Mouse (Mus musculus) heart, embryonic 13.5 days (tissue): ENCODE measurements at regions not wholly inside any gene's neighbourhood (a gene's known extent, or its start where the extent isn't known, plus 50 kb on each side); places are given as distances from the start of the nearest gene placed in this dataset.

Experiments used
- ATAC-seq: fragments of 200-750 bp; cut with Nextera tagmentation; 2 replicates; pipeline ENCODE4 v1.8.0; 2017; ENCODE audit warnings: moderate TSS enrichment; ENCODE audit not compliant: insufficient number of reproducible peaks, low FRiP score, low TSS enrichment; ENCODE audit errors: extremely low read depth
- H3K27ac ChIP-seq: fragments of 300-500 bp; sonication (generic); replicated peaks from 2 replicates; pipeline ENCODE4 v1.5.1; 2015; ENCODE audit warnings: moderate library complexity, mild to moderate bottlenecking, inconsistent platforms
- H3K27me3 ChIP-seq: fragments of 300-500 bp; sonication (generic); replicated peaks from 2 replicates; pipeline ENCODE4 v1.6.1; 2015; ENCODE audit warnings: mild to moderate bottlenecking, inconsistent platforms
- H3K36me3 ChIP-seq: fragments of 300-500 bp; sonication (generic); 2 replicates; pipeline ENCODE4 v1.6.1; 2015; ENCODE audit warnings: mild to moderate bottlenecking, inconsistent platforms
- H3K4me1 ChIP-seq: fragments of 300-500 bp; sonication (generic); 2 replicates; pipeline ENCODE4 v1.6.1; 2015; ENCODE audit warnings: inconsistent platforms
- H3K4me2 ChIP-seq: fragments of 300-500 bp; sonication (generic); 2 replicates; pipeline ENCODE4 v1.6.1; 2015; ENCODE audit warnings: inconsistent platforms, mild to moderate bottlenecking, moderate library complexity
- H3K4me3 ChIP-seq: fragments of 300-500 bp; sonication (generic); 2 replicates; pipeline ENCODE4 v1.5.1; 2015; ENCODE audit warnings: moderate library complexity, mild to moderate bottlenecking, inconsistent platforms
- H3K9ac ChIP-seq: fragments of 300-500 bp; sonication (generic); 2 replicates; pipeline ENCODE4 v1.6.1; 2015; ENCODE audit warnings: inconsistent platforms, mild to moderate bottlenecking, moderate library complexity
- H3K9me3 ChIP-seq: fragments of 300-500 bp; sonication (generic); 2 replicates; pipeline ENCODE4 v1.6.1; 2016; ENCODE audit warnings: inconsistent platforms
- WGBS: fragments of 180-500 bp; shearing (Covaris S2); methylation state at CpG from one replicate; pipeline ENCODE4 v1.1.7; 2015; ENCODE audit warnings: mixed read lengths; 5-methylcytosine and 5-hydroxymethylcytosine counted together

DNA sequence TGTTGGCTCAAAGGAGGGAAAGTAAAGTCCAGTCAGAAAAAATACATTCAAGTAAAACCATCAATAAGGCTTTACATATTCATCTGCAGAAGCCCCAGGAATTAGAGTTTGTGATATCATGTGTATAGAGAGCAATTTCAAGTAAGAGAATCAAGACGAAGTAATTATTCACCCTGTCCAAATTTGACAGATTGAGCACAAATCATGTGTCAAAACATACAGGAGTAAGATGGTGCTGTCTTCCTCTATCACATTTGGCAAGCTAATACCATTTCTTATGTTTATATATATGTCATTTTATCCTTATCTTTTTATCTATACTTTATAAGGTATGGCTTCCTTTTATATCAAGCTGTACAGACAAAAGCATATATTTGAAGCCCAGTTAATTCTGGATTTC, 825.2 kb downstream of the Galc start:
- Histone ChIP-seq H3K9me3 (no peaks in the 10 kb centered on the region), H3K4me2 (no peak overlapping the region), H3K4me3 (no peak overlapping the region), H3K27ac (no peak overlapping the region), H3K36me3 (no peaks in the 10 kb centered on the region), H3K27me3 (no peaks in the 10 kb centered on the region), H3K4me1 (no peaks in the 10 kb centered on the region), H3K9ac (no peak overlapping the region)
- no peak for ATAC-seq
- 76% methylated on average over 1 of the region's 1 CpGs for WGBS

DNA sequence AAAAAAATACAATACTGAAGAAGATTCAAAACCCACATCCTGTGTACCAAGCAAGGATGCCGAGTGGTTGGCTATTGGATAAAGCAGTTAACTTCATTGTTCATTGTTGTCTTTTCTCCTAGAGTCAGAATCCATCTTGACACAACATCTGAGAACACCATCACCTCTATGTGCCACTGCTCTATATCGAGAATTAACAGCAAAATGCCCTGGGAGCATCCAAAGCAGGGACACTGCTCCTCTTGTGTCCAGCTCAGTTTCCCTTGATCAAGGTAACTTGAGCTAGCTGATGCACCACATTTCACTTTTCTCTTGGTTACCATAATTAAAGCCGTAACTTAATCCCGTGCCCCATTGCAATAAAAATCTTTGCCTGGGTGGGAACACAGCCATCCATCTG, 826.6 kb downstream of the Galc start:
- Histone ChIP-seq H3K4me1 (no peaks in the 10 kb centered on the region), H3K9me3 (no peaks in the 10 kb centered on the region), H3K27me3 (no peaks in the 10 kb centered on the region), H3K36me3 (no peaks in the 10 kb centered on the region), H3K4me2 (no peak overlapping the region), H3K27ac (no peak overlapping the region), H3K4me3 (no peak overlapping the region), H3K9ac (no peak overlapping the region)
- no peak for ATAC-seq
- WGBS, result 74% methylated on average over 4 of the region's 4 CpGs

DNA sequence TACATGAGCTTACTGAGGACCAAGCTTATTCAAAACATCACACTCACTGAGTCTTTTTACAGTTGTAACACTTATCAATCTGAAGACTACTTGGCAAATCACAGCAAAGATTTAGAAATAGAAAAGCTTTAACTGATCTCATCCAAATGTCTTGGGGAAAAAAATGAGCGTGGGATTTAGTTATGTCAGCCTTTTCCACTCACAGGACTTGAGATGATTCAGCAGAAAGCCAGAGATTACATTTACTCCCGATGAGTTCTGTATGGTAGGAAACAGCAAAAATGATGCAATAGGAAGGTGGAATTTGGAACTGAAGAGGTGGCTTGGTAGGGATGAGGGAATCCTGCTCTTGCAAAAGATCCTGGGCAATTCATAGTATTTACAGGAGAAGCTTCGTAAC, 831.0 kb downstream of the Galc start:
- no peak overlapping the region for H3K4me2 ChIP-seq
- H3K9ac ChIP-seq, result no peak overlapping the region
- H3K27me3 ChIP-seq, result no peaks in the 10 kb centered on the region
- no peaks in the 10 kb centered on the region for H3K9me3 ChIP-seq
- H3K4me3 ChIP-seq, result no peak overlapping the region
- ATAC-seq, result no peak
- no peaks in the 10 kb centered on the region for H3K4me1 ChIP-seq
- H3K36me3 ChIP-seq, result no peaks in the 10 kb centered on the region
- H3K27ac ChIP-seq, result no peak overlapping the region
- 76% methylated on average over 3 of the region's 3 CpGs for WGBS

DNA sequence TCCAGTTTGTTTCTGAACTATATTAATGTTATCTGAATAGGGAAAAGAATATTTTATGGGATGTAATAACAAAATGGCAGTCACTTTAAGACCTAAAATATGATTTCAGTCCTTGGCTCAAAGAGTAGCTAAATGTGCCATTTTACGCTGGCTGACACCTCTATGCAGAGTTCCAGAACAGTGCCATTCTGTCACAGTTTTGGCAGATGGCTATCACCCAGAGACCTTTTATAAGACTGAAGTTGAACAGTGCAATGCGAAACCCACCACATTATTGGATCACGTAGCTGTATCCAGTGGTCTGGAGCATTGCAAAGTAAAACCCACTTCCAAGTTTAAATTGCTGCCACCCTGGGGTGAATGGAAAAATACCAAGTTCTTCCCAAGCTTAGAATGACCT, 834.5 kb downstream of the Galc start:
- no peaks in the 10 kb centered on the region for H3K36me3 ChIP-seq
- no peak overlapping the region for H3K9ac ChIP-seq
- no peak overlapping the region for H3K4me3 ChIP-seq
- no peak overlapping the region for H3K4me2 ChIP-seq
- ATAC-seq, result no peak
- no peaks in the 10 kb centered on the region for H3K27me3 ChIP-seq
- no peaks in the 10 kb centered on the region for H3K4me1 ChIP-seq
- no peaks in the 10 kb centered on the region for H3K9me3 ChIP-seq
- H3K27ac ChIP-seq, result no peak overlapping the region
- WGBS, result 94% methylated on average over 3 of the region's 3 CpGs

DNA sequence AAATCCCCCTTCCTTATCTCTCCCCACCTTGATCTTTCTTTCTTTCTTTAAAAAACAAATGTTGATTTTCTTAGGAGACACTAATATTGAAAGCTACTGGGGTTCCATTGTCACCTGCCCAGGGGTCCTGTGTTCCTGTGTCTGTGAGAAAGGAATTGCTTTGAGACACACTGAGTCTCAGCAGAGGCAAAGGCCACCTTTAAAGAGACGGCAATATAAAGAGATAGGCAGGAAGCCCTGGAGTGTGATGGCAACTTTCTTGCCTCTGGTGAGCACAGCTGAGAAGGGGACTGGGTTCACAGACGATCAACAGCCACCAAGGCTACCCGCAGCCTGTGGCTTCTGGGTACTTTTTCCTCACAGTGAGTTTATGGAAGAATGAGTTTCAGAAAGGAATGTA, 855.8 kb downstream of the Galc start:
- Histone ChIP-seq H3K27ac (no peak overlapping the region), H3K4me3 (no peak overlapping the region), H3K27me3 (no peaks in the 10 kb centered on the region), H3K4me2 (no peak overlapping the region), H3K9me3 (no peaks in the 10 kb centered on the region), H3K9ac (no peak overlapping the region), H3K36me3 (no peaks in the 10 kb centered on the region), H3K4me1 (no peaks in the 10 kb centered on the region)
- WGBS, result 13% methylated on average over 3 of the region's 3 CpGs
- ATAC-seq, result no peak

DNA sequence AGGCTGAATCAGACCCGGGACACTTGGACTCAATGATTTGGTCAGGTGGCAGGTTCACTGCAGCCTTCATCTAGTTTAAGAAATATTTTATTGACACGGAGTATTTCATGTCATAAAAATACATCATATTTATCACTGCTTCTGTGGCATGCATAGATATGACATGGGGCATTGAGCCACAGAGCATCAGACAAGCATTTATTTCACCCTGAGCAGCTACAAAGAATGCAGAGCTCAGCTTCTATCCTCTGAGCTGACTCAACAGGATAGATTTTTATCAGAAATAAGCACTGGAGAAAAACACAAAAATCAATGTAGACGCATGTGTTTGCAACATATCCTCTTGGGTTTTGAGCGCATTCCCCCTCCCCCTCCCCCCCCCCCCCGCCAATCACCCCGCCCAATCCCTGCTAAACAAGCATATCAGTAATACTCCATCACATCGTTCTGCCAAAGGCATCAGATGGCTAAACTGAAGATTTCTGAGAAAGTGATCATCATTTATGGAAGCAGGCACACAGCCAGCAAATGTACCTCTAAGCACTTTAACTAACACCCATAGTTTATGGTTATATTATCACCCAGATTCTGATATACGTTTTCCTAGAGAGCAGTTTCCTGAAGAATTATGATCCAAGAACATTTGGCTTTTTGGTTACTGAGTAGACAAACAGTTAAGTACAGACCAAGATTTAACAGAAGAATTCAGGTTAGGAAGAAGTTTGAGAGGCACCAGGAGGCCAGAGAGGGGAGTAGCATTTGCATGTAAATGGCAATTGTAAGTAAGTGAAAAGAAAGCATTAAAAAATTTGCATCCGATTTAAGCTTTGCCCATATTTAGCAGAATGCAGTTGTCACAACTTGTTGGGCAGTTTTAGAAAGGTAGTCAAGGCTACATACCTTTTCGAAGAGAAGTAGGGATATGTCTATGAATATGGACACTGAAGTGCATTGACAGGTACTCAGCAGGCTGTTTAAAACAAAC, 856.6 kb downstream of the Galc start:
- Histone ChIP-seq H3K4me3 (no peak overlapping the region), H3K9me3 (no peaks in the 10 kb centered on the region), H3K9ac (no peak overlapping the region), H3K27me3 (no peaks in the 10 kb centered on the region), H3K36me3 (no peaks in the 10 kb centered on the region), H3K4me2 (no peak overlapping the region), H3K4me1 (no peaks in the 10 kb centered on the region), H3K27ac (no peak overlapping the region)
- WGBS, result 19% methylated on average over 10 of the region's 10 CpGs
- no peak for ATAC-seq

DNA sequence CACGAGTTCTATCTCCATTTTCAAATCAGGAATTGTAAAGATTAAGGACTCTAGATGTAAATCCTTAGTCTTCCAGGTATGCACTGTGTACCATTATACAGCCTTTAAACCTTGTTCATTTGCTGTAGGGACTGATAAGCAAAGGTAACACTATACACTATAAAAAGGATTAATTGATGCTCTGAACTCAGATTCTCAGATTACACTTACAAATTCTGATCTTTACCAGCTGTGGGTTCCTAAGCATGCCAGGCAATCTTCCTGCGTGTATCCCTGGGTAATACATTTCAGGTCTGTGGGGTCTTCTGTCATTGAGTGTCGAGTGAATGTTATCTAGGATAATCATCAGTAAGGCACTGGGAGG, 860.7 kb downstream of the Galc start:
- ATAC-seq, result no peak
- Histone ChIP-seq H3K36me3 (no peaks in the 10 kb centered on the region), H3K27ac (no peak overlapping the region), H3K4me2 (no peak overlapping the region), H3K9ac (no peak overlapping the region), H3K4me1 (no peaks in the 10 kb centered on the region), H3K27me3 (no peaks in the 10 kb centered on the region), H3K4me3 (no peak overlapping the region), H3K9me3 (no peaks in the 10 kb centered on the region)
- WGBS, result 56% methylated on average over 3 of the region's 3 CpGs

DNA sequence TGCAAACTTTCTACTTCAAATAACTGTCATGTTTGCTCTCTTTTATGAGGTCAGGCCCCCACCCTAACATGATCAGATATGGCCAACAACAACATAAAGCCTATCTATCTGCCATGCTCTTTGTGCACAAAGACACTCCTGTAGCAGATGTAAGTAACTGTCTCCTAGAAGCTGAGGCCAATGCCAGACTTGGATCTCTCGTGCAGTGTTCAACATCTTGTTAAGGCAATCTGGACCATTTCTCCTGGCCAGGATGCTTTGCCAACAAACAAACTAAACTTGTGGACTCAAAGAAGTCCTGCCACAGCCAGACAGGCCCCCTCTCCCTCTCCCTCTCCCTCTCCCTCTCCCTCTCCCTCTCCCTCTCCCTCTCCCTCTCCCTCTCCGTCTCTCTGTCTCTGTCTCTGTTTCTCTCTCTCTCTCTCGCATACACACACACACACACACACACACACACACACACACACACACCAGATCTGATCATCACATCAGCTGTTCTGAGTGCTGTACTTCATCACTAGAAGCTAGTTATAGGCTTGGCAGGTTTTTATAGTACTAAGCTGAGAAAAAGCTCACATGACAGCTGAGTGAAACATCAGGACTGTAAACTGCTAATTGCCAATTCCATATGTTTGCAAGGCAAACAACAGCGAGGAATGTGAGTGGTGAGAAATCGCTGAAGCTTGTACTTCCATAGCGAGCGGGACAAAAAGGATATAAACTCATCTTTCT, 861.2 kb downstream of the Galc start:
- Histone ChIP-seq H3K9me3 (no peaks in the 10 kb centered on the region), H3K36me3 (no peaks in the 10 kb centered on the region), H3K27me3 (no peaks in the 10 kb centered on the region), H3K9ac (no peak overlapping the region), H3K4me1 (no peaks in the 10 kb centered on the region), H3K4me2 (no peak overlapping the region), H3K4me3 (no peak overlapping the region), H3K27ac (no peak overlapping the region)
- 75% methylated on average over 5 of the region's 7 CpGs for WGBS
- ATAC-seq, result no peak

DNA sequence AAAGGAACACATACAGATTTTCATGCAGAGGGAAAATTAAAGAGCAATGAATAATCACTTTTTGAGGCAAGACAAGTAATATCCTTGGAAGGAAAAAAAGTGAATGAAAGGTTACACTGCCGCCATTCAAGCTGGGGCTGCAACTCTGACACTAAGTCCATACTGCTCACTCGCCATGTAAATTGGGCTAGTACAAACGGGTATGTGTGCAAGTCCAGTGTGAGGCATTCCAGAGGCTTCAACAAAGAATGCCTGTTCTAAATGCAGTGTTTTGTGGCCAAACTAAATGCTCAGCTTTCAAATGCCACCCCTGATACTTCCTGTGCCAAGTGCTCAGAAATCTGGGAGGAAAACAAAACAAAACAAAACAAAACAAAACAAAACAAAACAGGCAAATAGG, 897.5 kb downstream of the Galc start:
- no peak overlapping the region for H3K4me3 ChIP-seq
- no peak overlapping the region for H3K4me2 ChIP-seq
- no peaks in the 10 kb centered on the region for H3K27me3 ChIP-seq
- H3K36me3 ChIP-seq, result no peaks in the 10 kb centered on the region
- WGBS, result 64% methylated on average over 3 of the region's 3 CpGs
- no peak overlapping the region for H3K9ac ChIP-seq
- H3K9me3 ChIP-seq, result no peaks in the 10 kb centered on the region
- ATAC-seq, result no peak
- H3K4me1 ChIP-seq, result no peaks in the 10 kb centered on the region
- H3K27ac ChIP-seq, result no peak overlapping the region

DNA sequence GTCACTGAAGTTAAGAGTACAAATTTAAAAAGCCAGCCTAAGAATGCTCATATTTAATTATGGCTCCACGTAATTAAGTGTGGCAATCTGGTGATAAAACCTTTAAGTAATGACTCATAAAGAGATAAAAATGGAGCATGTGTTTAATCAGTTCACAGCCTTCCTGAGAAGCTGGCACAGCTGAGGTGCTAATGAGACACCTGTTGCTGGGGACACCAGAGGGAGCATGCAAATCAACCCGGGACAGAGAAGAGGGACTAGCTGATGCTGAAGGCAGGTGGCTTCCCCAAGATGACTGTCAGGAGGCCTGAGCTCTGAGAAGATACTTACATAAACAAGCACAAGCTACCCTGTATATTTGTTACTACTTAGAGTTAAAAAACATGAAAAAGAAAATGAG, 898.6 kb downstream of the Galc start:
- no peak overlapping the region for H3K9ac ChIP-seq
- no peak overlapping the region for H3K4me3 ChIP-seq
- no peak overlapping the region for H3K4me2 ChIP-seq
- H3K36me3 ChIP-seq, result no peaks in the 10 kb centered on the region
- H3K27me3 ChIP-seq, result no peaks in the 10 kb centered on the region
- ATAC-seq, result no peak
- H3K4me1 ChIP-seq, result no peaks in the 10 kb centered on the region
- H3K27ac ChIP-seq, result no peak overlapping the region
- no peaks in the 10 kb centered on the region for H3K9me3 ChIP-seq
- 21% methylated on average over 2 of the region's 2 CpGs for WGBS

DNA sequence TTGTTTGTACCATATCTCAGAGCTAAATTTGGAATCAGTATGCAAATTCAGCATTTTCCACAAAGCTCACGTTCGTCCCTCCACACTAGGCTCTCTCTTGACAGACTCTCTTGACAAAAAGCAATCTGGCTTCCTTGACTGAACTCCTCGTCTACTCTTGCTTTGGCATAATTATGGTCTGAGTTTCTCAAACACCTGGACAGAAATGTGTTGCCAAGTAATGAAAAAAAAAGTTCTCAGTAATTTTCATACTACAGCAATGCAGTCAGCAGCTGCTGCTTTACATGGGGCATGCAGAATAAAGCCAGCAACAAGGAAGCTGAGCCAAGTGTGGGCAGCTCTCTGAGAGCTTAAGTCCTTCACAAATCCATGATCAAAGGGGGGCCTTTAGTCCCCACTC, 932.7 kb downstream of the Galc start:
- H3K4me3 ChIP-seq, result no peak overlapping the region
- no peak overlapping the region for H3K27ac ChIP-seq
- no peaks in the 10 kb centered on the region for H3K9me3 ChIP-seq
- no peaks in the 10 kb centered on the region for H3K27me3 ChIP-seq
- no peak overlapping the region for H3K9ac ChIP-seq
- ATAC-seq, result no peak
- 60% methylated on average over 3 of the region's 3 CpGs for WGBS
- H3K4me1 ChIP-seq, result no peaks in the 10 kb centered on the region
- no peaks in the 10 kb centered on the region for H3K36me3 ChIP-seq
- no peak overlapping the region for H3K4me2 ChIP-seq
